Mouse (Mus musculus) hindbrain, embryonic 15.5 days (tissue): ENCODE results near the gene Samd8. TPM values are rescaled to one million over a fixed set of nuclear protein-coding genes. Genes with fewer than 3 reads are reported as not detected.

Experiments used
- ATAC-seq: fragments of 200-750 bp; cut with Nextera tagmentation; 2 replicates; pipeline ENCODE4 v1.8.0; 2017; ENCODE audit warnings: low read depth, moderate number of reproducible peaks, moderate TSS enrichment; ENCODE audit not compliant: low FRiP score
- H3K27ac ChIP-seq: fragments of 300-500 bp; sonication (generic); replicated peaks from 2 replicates; pipeline ENCODE4 v1.5.1; 2015; ENCODE audit warnings: mild to moderate bottlenecking, inconsistent platforms
- H3K27me3 ChIP-seq: fragments of 300-500 bp; sonication (generic); 2 replicates; pipeline ENCODE4 v1.6.1; 2015; ENCODE audit warnings: control low read depth, inconsistent platforms
- H3K36me3 ChIP-seq: fragments of 300-500 bp; sonication (generic); 2 replicates; pipeline ENCODE4 v1.6.1; 2015; ENCODE audit warnings: control low read depth, inconsistent platforms
- H3K4me1 ChIP-seq: fragments of 300-500 bp; sonication (generic); replicated peaks from 2 replicates; pipeline ENCODE4 v1.6.1; 2015; ENCODE audit warnings: control low read depth, inconsistent platforms
- H3K4me2 ChIP-seq: fragments of 300-500 bp; sonication (generic); 2 replicates; pipeline ENCODE4 v1.6.1; 2015; ENCODE audit warnings: moderate library complexity, mild to moderate bottlenecking, inconsistent platforms
- H3K4me3 ChIP-seq: fragments of 300-500 bp; sonication (generic); 2 replicates; pipeline ENCODE4 v1.5.1; 2015; ENCODE audit warnings: mild to moderate bottlenecking, inconsistent platforms
- H3K9ac ChIP-seq: fragments of 300-500 bp; sonication (generic); 2 replicates; pipeline ENCODE4 v1.6.1; 2015; ENCODE audit warnings: inconsistent platforms
- H3K9me3 ChIP-seq: fragments of 300-500 bp; sonication (generic); 2 replicates; pipeline ENCODE4 v1.6.1; 2016; ENCODE audit warnings: control low read depth, inconsistent platforms
- WGBS: fragments of 180-500 bp; shearing (Covaris S2); methylation state at CpG from one replicate; pipeline ENCODE4 v1.1.7; 2015; 5-methylcytosine and 5-hydroxymethylcytosine counted together
- polyA plus RNA-seq: library from polyadenylated mRNA; unstranded; fragments of >200 nt; fragmentation: Nextera tagmentation; extraction: Ambion mirVana; gene quantifications from 2 replicates; pipeline ENCODE4 v1.2.1, GENCODE M21; 2015

The Samd8 gene
- polyA plus RNA-seq, 1 experiment from 2014 or later = 21.3 TPM

DNA sequence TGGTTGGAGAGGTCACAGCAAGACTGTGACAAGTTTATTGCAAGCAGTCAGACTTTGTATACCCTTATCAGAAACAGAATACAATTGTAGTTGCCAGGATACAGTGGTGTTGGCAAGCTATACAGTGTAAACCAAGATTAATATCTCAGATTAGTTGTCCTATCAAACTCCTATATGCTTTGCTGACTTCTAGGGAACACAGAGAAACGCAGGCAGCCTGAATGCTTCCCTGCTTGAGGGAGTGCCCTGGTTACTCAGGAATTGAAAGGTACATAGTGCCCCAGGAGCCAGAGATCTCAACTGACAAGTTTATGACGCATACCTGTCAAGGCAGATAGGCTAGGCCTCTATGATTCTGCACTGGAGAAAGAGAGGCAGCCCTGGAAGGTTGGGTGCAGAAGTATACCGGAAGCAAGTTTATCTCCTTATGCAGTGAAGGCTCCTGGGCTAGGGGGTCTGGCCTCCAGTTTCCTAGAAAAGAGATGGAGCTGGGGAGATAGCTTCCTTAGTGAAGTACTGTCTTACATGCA lies 56.4 kb downstream of the Samd8 start:
- no peak for ATAC-seq
- H3K9ac ChIP-seq = no peak overlapping the region
- no peaks in the 10 kb centered on the region for H3K9me3 ChIP-seq
- H3K27me3 ChIP-seq = no peaks in the 10 kb centered on the region
- no peaks in the 10 kb centered on the region for H3K36me3 ChIP-seq
- H3K4me1 ChIP-seq = no peaks in the 10 kb centered on the region
- H3K4me3 ChIP-seq = no peak overlapping the region
- no peak overlapping the region for H3K4me2 ChIP-seq
- no peak overlapping the region for H3K27ac ChIP-seq
- 84% methylated on average over 3 of the region's 3 CpGs for WGBS

DNA sequence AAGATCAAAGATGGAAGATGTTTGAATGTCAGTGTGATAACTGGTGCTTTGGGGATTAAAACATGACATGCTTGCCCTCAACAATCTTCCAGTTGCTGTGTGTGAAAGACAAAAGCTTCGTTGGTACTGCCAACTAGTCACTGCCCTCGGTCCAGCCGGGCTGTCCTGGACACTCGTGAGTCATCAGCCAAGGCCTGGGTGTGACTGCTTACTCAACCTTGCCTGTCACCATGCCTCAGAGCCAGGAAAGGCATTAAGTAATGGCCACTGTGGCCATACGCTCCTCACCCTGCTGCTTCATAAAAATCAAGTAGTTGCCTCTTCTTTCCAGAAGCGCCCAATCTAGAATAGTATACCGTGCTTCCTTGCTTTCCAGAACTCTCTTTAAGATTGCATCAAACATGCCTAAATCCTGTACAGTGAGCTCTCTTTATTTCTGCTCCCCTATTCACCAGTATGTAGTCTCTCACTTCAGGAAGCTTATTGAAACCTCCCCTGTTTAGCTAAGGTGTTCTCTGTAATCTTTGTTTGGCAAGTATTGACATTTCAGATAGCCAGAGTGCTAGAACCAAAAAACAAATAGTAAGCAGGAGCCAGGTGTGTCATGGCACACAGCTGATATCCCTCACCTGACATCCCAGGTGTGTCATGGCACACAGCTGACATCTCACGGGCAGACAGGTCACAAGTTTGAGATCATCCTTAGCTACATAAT lies 58.0 kb downstream of the Samd8 start:
- no peaks in the 10 kb centered on the region for H3K36me3 ChIP-seq
- ATAC-seq = no peak
- no peak overlapping the region for H3K9ac ChIP-seq
- H3K4me3 ChIP-seq = no peak overlapping the region
- no peaks in the 10 kb centered on the region for H3K9me3 ChIP-seq
- no peak overlapping the region for H3K27ac ChIP-seq
- no peaks in the 10 kb centered on the region for H3K4me1 ChIP-seq
- H3K27me3 ChIP-seq = no peaks in the 10 kb centered on the region
- 90% methylated on average over 8 of the region's 8 CpGs for WGBS
- H3K4me2 ChIP-seq = no peak overlapping the region

DNA sequence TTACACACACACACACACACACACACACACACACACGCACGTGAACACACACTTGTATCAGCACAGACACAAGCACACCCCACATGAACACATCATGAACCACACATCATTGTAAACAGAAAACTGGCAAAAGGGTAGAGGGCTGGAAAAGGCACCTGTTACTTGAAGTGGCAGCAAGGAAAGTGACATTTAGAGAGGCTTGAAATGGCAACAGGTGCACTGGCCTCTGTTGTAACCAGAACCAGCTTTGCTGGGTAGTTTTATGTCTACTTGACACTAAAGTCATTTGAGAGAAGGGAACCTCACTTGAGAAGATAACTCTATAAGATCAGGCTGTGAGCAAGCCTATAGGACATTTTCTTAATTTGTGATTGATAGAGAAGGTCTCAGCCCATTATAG lies 59.1 kb downstream of the Samd8 start:
- 100% methylated on average over 2 of the region's 2 CpGs for WGBS
- H3K9ac ChIP-seq = no peak overlapping the region
- no peaks in the 10 kb centered on the region for H3K4me1 ChIP-seq
- H3K9me3 ChIP-seq = no peaks in the 10 kb centered on the region
- H3K36me3 ChIP-seq = no peaks in the 10 kb centered on the region
- H3K27me3 ChIP-seq = no peaks in the 10 kb centered on the region
- no peak overlapping the region for H3K4me2 ChIP-seq
- H3K4me3 ChIP-seq = no peak overlapping the region
- ATAC-seq = no peak
- H3K27ac ChIP-seq = no peak overlapping the region

DNA sequence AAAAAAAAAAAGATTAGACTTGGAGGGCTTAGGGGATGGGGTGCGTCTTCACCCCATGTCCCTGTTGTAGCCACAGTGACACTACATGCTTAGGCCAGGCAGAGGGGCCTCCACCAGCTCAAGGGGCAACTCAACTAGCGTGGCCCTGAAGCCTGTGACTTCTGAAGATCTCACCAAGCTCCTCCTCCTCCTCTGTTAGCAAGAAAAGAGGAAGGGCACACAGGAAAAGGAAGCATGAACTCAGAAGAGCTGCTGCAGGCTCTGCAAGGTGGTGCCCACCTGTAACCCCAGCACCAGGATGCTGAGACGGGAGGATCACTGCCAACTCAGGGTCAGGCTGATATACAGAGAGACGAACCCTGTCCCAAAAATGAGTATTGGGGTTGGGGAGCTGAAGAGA lies 61.0 kb downstream of the Samd8 start:
- no peak for ATAC-seq
- no peaks in the 10 kb centered on the region for H3K27me3 ChIP-seq
- H3K4me2 ChIP-seq = no peak overlapping the region
- H3K4me3 ChIP-seq = no peak overlapping the region
- no peaks in the 10 kb centered on the region for H3K9me3 ChIP-seq
- no peaks in the 10 kb centered on the region for H3K4me1 ChIP-seq
- H3K36me3 ChIP-seq = no peaks in the 10 kb centered on the region
- 88% methylated on average over 4 of the region's 4 CpGs for WGBS
- H3K27ac ChIP-seq = no peak overlapping the region
- H3K9ac ChIP-seq = no peak overlapping the region

DNA sequence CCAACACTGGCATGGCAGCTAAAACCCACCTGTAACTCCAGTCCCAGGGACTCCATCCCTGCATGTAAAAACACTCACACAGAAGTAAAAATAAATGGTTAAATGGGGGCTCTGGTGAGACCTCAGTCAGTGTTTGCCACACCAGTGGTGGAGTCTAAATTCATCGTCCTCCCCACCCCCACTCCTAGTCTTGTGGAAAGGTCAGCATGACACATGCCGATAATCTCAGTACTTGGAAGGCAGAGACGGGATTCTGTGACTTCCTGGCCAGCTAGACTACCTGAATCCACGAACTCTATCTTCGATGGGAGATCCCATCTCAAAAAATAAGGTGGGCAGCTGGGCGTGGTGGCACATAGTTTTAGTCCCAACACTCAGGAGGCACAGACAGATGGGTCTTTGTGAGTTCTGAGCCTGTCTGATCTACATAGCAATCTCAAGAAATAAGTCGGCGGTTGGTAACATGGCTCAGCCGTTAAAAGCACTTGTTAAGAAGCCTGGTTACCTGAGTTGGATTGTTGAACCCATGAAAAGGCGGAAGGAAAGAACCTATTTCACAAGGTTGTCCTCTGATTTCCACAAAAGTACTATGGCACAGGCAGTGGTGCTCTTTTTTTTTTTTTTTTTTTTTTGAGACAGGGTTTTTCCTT lies 61.5 kb downstream of the Samd8 start:
- Histone ChIP-seq H3K27me3 (no peaks in the 10 kb centered on the region), H3K4me1 (no peaks in the 10 kb centered on the region), H3K36me3 (no peaks in the 10 kb centered on the region), H3K4me3 (no peak overlapping the region), H3K4me2 (no peak overlapping the region), H3K9me3 (no peaks in the 10 kb centered on the region), H3K27ac (no peak overlapping the region), H3K9ac (no peak overlapping the region)
- WGBS = 89% methylated on average over 10 of the region's 10 CpGs
- ATAC-seq = no peak

DNA sequence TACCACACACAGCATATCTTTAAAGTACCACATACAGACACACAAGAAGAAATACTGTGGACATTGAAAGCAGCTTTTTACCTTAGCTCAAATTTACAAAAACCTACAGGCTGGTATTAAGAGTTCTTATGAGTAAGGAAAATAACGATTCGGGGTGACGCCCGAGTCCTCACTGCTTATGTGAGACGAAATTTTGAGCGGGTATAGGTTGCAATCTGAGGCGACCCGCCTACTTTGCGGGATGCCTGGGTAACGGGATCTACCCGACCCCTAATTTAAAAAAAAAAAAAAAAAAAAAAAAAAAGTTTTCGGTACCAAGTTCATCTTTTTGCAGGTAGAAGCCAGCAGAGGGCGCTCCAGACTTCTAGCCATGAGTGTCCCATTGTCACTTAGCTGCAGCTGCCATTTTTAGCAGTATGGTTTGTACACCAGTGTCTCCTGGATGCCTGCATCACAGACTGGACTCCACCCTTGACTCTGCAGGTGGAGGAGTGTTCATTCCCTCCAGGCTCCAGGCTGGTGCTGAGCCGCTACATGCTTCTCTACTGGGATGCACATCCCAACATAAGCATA lies 62.3 kb downstream of the Samd8 start:
- Histone ChIP-seq H3K27ac (no peak overlapping the region), H3K9ac (no peak overlapping the region), H3K4me2 (no peak overlapping the region), H3K36me3 (no peaks in the 10 kb centered on the region), H3K27me3 (no peaks in the 10 kb centered on the region), H3K4me3 (no peak overlapping the region), H3K4me1 (no peaks in the 10 kb centered on the region), H3K9me3 (no peaks in the 10 kb centered on the region)
- no peak for ATAC-seq
- 22% methylated on average over 14 of the region's 14 CpGs for WGBS

DNA sequence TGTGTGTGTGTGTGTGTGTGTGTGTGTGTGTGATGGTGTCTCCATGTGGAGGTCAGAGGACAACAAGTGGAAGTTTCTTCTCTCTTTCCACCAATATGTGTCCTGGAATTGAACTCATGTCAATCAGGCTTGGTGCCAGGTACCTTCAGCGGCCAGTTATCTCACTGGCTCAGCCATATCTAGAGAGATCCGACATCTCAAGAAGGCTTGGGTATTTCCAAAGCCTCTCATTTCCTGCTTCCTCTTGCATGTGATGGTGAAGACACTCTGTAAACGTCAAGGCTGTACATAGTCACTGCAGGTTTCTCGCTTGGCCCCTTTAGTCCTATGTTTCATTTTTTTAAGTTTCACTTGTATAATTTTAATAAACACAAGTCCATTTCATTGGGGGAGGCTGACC lies 62.9 kb downstream of the Samd8 start:
- ATAC-seq = no peak
- 85% methylated on average over 4 of the region's 4 CpGs for WGBS
- Histone ChIP-seq H3K4me3 (no peak overlapping the region), H3K36me3 (no peaks in the 10 kb centered on the region), H3K27me3 (no peaks in the 10 kb centered on the region), H3K4me1 (no peaks in the 10 kb centered on the region), H3K9ac (no peak overlapping the region), H3K27ac (no peak overlapping the region), H3K4me2 (no peak overlapping the region), H3K9me3 (no peaks in the 10 kb centered on the region)

DNA sequence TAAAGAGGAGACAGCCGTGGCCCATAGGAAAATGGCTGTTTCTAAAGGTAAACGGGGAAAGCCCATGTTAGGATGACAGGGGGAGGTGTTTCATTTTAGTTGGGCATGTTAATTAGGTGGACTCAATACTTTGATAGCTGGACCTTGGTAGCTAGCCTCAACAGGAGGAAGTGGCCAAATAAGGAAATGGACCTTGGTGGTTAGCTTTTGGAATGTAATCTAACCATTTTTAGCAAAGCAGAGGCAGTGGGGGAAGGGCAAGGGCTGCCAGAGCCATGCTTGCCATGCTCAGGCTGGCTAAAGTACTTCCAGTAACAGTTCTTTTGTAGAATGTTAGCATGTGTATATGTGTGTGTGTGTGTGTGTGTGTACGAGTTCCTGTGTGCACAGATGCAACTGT lies 63.5 kb downstream of the Samd8 start:
- WGBS = 84% methylated on average over 3 of the region's 3 CpGs
- no peak for ATAC-seq
- H3K4me1 ChIP-seq = no peaks in the 10 kb centered on the region
- no peaks in the 10 kb centered on the region for H3K36me3 ChIP-seq
- H3K4me3 ChIP-seq = no peak overlapping the region
- no peak overlapping the region for H3K27ac ChIP-seq
- no peak overlapping the region for H3K4me2 ChIP-seq
- no peaks in the 10 kb centered on the region for H3K9me3 ChIP-seq
- no peak overlapping the region for H3K9ac ChIP-seq
- no peaks in the 10 kb centered on the region for H3K27me3 ChIP-seq

DNA sequence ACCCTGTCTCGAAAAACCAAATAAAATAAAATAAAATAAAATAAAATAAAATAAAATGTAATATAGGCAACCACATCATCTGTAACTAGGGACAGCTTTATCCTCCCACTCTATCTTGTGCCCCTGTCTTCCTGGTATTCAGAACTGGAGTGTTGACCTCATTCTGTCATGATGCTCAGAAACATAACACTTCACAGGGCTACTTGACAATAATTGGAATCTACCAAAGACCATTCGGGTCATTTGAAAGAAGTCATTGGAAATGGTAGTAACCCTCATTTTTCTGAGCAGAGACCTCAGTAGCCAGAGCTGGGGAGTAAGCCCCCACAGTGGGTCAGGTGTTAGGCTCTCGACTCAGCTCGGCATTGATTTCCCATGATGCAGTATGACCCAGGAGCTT lies 64.3 kb downstream of the Samd8 start:
- Histone ChIP-seq H3K4me3 (no peak overlapping the region), H3K4me2 (no peak overlapping the region), H3K36me3 (no peaks in the 10 kb centered on the region), H3K9me3 (no peaks in the 10 kb centered on the region), H3K4me1 (no peaks in the 10 kb centered on the region), H3K27ac (no peak overlapping the region), H3K27me3 (no peaks in the 10 kb centered on the region), H3K9ac (no peak overlapping the region)
- WGBS = 95% methylated on average over 4 of the region's 4 CpGs
- no peak for ATAC-seq

DNA sequence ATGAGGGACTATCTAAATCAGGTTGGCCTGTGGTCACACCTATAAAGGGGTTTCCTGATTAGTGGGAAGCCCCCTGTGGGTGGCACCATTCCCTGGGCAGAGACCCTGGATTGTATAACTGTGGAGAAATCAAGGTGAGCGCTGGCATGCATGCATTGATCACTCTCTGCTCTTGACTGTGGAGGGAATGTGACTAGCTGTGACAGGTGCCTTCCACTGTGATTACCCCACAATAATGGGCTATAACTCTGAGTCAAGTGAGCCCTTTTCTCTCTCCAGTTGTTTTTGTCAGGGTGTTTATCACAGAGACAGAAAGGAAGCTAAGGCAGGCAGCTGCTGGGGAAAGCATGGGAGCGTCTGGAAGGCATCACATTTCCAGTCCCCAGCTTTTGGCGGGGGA lies 65.9 kb downstream of the Samd8 start:
- H3K9ac ChIP-seq = no peak overlapping the region
- no peaks in the 10 kb centered on the region for H3K27me3 ChIP-seq
- 82% methylated on average over 3 of the region's 3 CpGs for WGBS
- H3K27ac ChIP-seq = no peak overlapping the region
- ATAC-seq = no peak
- H3K36me3 ChIP-seq = no peaks in the 10 kb centered on the region
- H3K4me3 ChIP-seq = no peak overlapping the region
- no peaks in the 10 kb centered on the region for H3K9me3 ChIP-seq
- H3K4me1 ChIP-seq = no peaks in the 10 kb centered on the region
- H3K4me2 ChIP-seq = no peak overlapping the region

DNA sequence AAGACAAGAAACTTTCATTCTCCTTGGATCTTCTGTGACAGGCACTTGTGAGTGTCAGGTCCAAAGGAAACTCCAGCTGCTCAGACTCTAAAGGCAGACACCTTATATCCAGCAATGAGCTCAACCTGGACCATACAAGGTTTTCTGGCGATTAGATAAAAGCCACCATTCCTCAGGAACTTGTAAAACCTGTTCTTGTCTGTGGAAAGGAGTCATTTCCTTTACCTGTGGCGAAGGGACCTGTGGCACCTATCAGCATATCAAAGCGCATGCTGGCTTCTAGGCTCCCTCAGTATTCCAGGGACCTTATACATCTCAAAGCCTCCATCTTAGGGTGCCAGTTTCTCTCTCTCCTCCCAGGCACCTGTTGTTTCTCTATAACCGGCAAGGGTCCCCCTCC lies 67.1 kb downstream of the Samd8 start:
- H3K27me3 ChIP-seq = no peaks in the 10 kb centered on the region
- ATAC-seq = no peak
- no peaks in the 10 kb centered on the region for H3K9me3 ChIP-seq
- H3K27ac ChIP-seq = no peak overlapping the region
- H3K36me3 ChIP-seq = no peaks in the 10 kb centered on the region
- H3K9ac ChIP-seq = no peak overlapping the region
- no peaks in the 10 kb centered on the region for H3K4me1 ChIP-seq
- no peak overlapping the region for H3K4me3 ChIP-seq
- H3K4me2 ChIP-seq = no peak overlapping the region
- 48% methylated on average over 4 of the region's 4 CpGs for WGBS

DNA sequence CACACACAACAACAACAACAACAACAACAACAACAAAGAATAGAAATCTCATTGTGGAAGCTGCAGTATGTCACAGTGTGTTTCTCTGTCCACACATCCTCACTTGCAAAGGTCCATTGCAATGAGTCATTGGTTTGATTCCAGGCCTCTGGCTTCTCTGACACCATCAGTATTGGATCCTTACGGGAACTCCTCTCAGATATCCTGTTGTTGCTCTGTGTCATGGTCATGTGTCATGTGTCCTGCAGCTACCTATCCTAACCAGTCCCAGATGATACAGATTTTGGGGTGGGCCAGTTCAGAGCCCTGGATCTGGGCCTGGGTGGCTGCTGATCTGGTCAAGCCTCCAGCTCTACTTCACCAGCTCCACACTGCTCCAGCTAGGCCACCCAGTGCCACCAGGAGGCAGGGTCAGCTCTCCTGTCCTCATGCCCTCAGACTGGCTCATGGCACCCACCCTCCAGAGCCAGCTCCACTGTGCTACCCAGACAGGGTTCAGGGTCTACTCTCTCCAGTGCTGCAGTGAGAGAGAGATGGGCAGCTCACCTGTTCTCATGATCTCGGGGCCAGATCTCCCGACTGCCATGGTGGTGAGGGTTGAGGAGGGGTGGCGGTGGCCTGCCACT lies 70.7 kb downstream of the Samd8 start:
- WGBS = 94% methylated on average over 4 of the region's 4 CpGs
- 0 out of 2 replicates have a peak, but pooled peaks cover 6% of the 10 kb centered on the region for H3K4me1 ChIP-seq
- H3K9me3 ChIP-seq = no peaks in the 10 kb centered on the region
- H3K27me3 ChIP-seq = no peaks in the 10 kb centered on the region
- H3K36me3 ChIP-seq = no peaks in the 10 kb centered on the region
- H3K27ac ChIP-seq = no peak overlapping the region
- no peak; the same call in 1 of the 2 replicates for ATAC-seq
- H3K4me2 ChIP-seq = no peak overlapping the region
- no peak overlapping the region for H3K9ac ChIP-seq
- no peak overlapping the region for H3K4me3 ChIP-seq
